Mouse (Mus musculus): ENCODE measurements around the gene Tnfrsf9.

Tnfrsf9 gene

GRCm38 (mm10) chr4:150914290-150914733, at the start of gene Tnfrsf9, which contains the start of gene Park7:
Gene Tnfrsf9, plus strand, starts transcription at chr4:150914562.
Gene Park7, minus strand, starts transcription at chr4:150914437.
- CTCF ChIA-PET = interaction anchor here (0.6 kb wide), 1 partner anchor 92 kb away, joined by 6 read pairs; no protein-coding TSS in a partner anchor

DNA sequence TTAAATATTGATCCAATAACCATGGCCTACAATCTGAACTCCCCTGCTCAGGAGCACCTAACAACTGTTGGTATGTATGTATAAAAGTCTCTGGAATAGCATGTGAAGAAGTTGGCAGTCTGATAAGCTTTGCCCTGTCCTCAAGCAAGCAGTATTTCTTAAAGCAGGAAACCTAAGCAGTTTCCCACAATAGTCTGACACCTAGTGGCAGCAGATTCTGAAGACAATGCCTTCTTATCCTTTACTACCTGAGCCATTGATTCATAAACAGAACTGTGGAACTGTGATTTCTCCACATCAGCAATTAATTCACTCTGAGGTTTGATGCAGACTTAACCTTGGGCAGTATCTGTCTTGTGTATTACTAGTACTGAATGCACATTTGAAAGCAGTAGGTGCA, 49.0 kb upstream of the Tnfrsf9 start:
- CTCF ChIA-PET = interaction anchor here (0.6 kb wide), 1 partner anchor 156 kb away, joined by 3 read pairs; no protein-coding TSS in a partner anchor

- CTCF ChIA-PET = interaction anchor here (0.6 to 0.7 kb wide), 2 partner anchors 155 to 517 kb away, joined by 3 to 5 read pairs; no protein-coding TSS in a partner anchor
These were observed 48.3 kb upstream of the Tnfrsf9 start for GRCm38 (mm10) chr4:150866069-150866468.

GRCm38 (mm10) chr4:150866494-150866893, 47.9 kb upstream of the Tnfrsf9 start:
- CTCF ChIA-PET = no interaction called here

DNA sequence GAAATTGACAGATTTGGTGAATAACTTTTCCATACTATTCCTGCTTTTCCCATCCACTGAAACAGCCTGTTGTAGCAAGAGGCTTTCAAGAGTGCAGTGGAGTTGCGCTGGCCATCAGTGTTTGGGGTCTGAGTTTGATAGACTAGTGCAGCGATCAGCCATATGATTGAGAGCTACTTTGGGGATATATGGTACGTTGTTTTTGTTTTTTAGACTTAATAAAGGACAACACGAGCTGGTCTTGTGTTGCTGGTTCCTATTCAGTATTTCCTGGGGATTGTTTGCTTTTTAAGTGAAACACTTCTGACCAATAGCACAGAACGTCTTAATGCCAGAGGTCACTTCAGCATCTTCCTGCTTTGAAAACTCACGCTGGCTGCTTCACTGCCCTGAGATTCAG, 46.2 kb upstream of the Tnfrsf9 start:
- CTCF ChIA-PET = no interaction called here

GRCm38 (mm10) chr4:150868859-150869258, 45.5 kb upstream of the Tnfrsf9 start:
- CTCF ChIA-PET = no interaction called here

DNA sequence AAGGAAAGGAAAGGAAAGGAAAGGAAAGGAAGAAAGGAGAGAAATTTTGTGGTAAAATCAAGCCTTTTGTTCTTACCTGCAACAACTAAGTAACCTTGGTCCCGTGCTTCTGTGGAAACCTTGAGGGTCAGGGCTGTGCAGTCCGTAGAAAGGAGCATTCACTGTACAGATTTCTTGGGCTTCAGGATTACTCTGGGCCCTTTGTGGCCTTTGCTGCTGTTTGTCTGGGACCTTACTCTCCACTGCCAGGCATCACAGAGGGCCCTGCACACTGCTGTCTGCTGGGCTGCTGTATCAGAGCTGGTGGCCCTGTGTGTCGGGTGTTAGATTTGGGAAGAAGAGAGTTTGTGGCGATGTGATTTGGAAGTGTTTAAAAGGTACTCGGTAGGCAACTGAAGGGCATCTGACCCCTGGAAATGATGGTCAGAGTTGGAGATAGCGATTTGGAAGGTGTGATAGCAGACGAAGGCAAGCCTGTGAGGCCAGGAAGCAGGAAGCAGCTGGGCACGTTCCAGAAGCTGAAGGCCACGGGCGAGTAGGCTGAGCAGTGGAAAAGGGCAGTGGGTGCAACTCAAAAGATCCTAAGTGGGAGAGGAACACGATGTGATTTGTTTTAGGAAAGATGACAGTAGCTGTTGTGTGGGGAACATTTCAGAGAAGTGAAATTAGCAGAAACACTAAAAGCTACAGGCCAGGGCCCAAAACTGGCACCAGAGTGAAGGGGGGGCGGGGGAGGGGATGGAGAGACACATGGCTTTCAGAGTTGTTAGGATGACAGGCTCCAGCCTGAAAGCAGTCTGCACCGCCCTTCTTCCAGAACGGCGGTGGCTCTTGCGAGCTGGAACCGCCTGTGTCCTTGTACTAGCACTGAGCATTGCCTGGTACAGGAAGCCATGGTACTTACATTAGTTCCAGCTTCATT, 44.8 kb upstream of the Tnfrsf9 start:
- CTCF ChIA-PET = interaction anchor here (0.6 kb wide), 1 partner anchor 47 kb away, joined by 12 read pairs; no protein-coding TSS in a partner anchor

- CTCF ChIA-PET = no interaction called here
These were observed 43.4 kb upstream of the Tnfrsf9 start for GRCm38 (mm10) chr4:150870963-150871391.

DNA sequence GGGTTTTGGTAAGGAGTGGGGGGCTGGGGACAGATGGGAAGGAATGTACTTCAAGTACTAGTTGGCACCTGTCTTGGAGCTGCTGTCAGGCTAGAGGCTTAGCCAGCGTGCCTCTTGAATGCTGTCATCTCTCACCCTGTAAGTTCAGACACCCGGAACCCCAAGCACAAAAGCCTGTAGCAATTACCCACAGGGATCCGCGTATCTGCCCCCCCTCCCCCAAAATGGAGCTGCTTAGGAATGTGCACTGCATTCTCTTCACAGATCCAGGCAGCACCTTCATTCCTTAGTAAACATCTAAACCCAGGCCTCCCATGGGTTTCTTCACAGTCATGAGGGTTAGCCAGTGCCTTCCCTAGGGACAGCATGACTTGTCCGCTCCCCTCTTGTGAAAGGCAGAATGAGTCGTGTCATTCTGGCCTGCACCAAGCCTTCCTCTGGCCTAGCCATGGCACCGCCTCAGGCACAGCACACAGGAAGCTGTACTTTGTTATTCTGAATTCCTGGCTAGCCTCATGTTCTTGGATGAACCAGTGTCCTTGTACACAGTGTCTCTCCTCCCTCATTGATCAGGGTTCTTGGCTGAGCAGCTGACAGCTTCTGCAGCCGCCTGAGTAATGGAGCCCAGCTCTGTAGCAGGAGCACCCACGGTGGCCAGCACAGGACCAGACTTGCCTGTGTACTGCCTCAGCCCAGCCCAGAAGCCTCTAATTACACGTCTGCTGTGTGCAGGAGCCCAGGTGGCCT, 42.8 kb upstream of the Tnfrsf9 start:
- CTCF ChIA-PET = no interaction called here

DNA sequence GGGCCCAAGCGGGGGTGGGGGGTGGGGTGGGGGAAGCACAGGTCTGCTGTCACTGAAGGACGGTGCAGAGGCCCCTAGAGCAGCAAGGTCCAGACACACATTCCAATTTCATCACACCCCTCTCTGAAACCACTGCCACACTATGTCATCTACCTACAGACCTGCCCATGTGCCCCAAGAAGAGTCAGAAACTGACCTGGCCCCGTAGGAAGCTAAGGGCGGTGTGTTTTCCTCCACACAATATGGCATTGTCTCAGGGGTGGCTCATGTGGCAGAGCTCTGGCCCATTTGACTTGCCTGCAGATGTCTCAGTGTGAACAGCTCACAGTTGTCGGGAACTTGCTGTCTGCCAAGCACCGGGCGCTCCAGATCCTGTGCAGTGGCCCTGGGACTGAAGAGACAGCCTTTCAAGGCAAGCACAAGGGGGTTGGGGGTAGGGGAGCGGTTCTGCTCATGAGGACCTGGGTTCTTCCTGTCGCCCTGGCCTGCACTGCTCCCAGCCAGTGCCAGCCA, 42.2 kb upstream of the Tnfrsf9 start:
- CTCF ChIA-PET = interaction anchor here (0.6 kb wide), 1 partner anchor 1720 kb away, joined by 3 read pairs; no protein-coding TSS in a partner anchor

DNA sequence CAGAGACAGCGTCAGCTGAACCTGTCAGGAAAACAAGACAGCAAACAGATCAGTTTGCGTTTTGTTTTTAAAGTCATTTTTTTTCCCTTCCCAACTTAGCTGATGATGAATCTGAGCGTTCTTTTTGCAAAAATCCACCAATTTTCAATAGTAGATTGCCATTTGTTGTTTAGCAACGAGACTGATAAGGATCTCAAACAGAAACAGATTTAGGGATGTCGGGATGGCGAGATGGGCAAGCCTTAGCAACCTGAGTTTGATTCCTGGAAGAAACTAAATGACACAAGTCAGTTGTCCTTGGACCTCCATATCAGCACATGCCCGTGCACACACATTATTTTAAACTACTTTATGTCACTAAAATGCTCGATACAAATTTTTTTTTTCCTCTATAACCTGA, 41.7 kb upstream of the Tnfrsf9 start:
- CTCF ChIA-PET = interaction anchor here (0.6 kb wide), 1 partner anchor 1721 kb away, joined by 3 read pairs; no protein-coding TSS in a partner anchor

GRCm38 (mm10) chr4:150874416-150874815, 39.9 kb upstream of the Tnfrsf9 start:
- CTCF ChIA-PET = interaction anchor here (0.7 kb wide), 1 partner anchor 101 kb away, joined by 6 read pairs; no protein-coding TSS in a partner anchor

- CTCF ChIA-PET = no interaction called here
These were observed 39.0 kb upstream of the Tnfrsf9 start for GRCm38 (mm10) chr4:150875393-150875792.

GRCm38 (mm10) chr4:150879631-150880030, 34.7 kb upstream of the Tnfrsf9 start:
- CTCF ChIA-PET = no interaction called here

- CTCF ChIA-PET = no interaction called here
These were observed 34.0 kb upstream of the Tnfrsf9 start for GRCm38 (mm10) chr4:150880364-150880763.

DNA sequence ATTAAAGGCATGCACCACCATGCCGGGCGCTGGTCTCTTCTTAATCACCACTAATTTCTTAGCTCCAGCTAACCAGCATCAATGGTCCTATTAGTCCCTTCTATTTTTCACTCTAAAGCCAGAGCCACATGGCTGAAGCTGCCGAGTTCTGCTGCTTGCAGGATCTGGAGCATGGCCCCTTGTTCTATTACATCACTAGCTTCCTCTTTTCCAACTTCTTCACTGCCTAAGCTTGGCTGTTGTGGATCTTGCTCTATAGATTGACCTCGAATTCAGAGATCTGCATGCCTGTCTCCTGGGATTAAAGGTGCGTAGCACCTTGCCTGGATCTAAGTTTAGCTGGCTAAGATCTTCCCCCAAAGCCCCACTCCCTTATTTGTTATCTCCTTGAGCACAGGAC, 31.7 kb upstream of the Tnfrsf9 start:
- CTCF ChIA-PET = no interaction called here

GRCm38 (mm10) chr4:150887903-150888302, 26.5 kb upstream of the Tnfrsf9 start:
- CTCF ChIA-PET = interaction anchor here (0.6 kb wide), 1 partner anchor 239 kb away, joined by 3 read pairs; no protein-coding TSS in a partner anchor

DNA sequence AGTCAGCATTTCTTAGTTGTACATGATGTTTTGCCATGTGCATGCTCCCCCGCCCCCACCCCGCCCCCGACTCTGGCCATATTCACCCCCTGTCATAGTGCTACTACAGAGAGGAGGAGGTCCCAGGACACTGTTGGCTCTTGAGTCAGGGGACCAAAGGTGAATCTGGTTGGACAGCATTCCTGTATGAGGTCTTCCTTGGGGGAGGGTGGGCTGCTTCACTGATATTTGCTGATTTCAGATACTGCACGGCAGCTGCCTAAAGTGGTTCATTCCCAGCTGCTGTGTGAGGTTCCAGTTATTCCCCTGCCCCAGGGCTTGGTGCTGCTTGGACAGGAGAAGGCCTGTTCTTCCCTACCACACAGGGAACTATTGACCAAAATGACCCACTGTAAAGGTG, 25.9 kb upstream of the Tnfrsf9 start:
- CTCF ChIA-PET = no interaction called here

DNA sequence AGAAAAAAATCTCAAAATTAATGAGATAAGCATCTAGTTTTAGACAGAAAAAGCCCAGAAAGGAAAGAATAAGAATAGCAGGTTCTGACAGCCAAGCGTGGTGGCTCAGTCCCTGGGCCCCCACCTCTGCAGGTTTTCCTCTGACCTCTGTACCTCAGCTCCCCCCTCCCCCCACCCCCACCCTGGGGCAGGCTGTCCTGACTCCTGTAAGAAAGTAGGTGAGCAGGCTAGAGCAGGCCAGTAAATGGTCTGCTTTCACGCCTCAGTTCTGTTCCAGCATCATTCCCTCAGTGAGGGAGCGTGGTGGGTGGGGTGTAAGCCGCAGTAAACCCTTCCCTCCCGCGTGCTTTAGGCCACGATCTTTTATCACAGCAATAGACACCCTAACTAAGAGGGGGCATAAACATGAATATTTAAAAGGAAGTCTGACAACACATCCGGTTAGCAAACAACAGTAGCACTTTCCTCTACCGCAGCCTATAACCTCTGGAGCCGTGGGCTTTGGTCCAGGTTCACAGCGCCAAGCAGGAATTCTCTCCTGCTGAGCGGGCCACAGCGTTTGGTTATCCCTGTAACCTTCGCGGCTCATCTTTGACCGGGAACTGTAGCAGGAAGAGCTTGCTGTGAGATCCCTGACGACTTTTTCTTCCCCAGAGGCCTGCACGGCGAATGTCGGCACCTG, 24.9 kb upstream of the Tnfrsf9 start:
- CTCF ChIA-PET = no interaction called here

- CTCF ChIA-PET = no interaction called here
These were observed 24.4 kb upstream of the Tnfrsf9 start for GRCm38 (mm10) chr4:150889955-150890315.

DNA sequence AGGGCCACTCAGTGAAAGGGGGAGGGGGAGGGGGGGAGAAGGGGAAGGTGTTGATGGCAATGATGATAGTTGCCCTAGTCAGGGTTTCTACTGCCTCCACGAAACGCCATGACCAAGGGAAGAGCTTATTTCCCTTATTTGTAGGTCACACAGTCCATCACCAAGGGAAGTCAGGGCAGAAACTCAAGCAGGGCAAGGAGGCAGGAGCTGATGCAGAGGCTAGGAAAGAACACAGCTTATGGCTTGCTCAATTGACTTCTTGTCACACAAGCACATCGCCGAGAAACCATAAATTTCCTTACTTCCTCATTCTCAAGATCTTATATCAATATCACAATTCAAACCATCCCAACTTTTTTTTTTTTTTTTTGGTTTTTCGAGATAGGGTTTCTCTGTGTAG, 23.1 kb upstream of the Tnfrsf9 start:
- CTCF ChIA-PET = interaction anchor here (0.6 kb wide), 1 partner anchor 1070 kb away, joined by 14 read pairs; no protein-coding TSS in a partner anchor

Measured in spleen, embryonic (tissue).